Mouse (Mus musculus) layer of hippocampus, postnatal 10 days (tissue): ENCODE data around the gene Cux2. TPM values are rescaled to one million over a fixed set of nuclear protein-coding genes. Genes with fewer than 3 reads are reported as not detected.

Experiments
- DNase-seq, 2 experiments: peaks; one replicate each; pipeline ENCODE4 v3.0.0; 2021; ENCODE audit warnings: low spot score in 2 of 2
- total RNA-seq, 2 experiments: library from RNA; stranded (reverse); gene quantifications; 2 replicates each; pipeline ENCODE4 v1.2.3; 2021

Cux2 gene
- total RNA-seq, 2 experiments from 2014 or later, result 35.5 to 40.1 TPM

DNA sequence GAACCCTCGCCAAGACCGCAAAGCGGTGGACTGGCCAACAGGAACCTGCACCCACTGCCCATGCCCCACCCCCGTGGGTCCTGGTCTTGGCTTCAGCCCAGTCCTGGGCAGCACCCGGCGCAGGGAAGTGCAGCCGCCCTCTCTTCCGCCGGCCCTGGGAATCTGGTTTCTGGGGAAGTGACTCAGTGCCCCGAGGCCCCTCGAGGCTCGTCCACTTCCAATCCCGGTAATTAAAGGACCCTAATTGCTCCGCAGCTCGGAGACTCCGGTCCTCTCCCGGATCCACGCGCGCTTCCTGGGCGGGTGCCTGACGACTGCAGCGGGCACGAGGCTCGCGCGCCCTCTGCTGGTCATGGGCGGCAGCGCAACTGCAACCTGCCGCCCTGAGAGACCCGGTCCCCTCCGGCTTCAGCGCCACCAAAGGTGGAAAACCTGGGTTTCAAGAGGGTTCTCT lies 207.2 kb downstream of the Cux2 start:
- DNase-seq, result peak; percentile 88 to 90

DNA sequence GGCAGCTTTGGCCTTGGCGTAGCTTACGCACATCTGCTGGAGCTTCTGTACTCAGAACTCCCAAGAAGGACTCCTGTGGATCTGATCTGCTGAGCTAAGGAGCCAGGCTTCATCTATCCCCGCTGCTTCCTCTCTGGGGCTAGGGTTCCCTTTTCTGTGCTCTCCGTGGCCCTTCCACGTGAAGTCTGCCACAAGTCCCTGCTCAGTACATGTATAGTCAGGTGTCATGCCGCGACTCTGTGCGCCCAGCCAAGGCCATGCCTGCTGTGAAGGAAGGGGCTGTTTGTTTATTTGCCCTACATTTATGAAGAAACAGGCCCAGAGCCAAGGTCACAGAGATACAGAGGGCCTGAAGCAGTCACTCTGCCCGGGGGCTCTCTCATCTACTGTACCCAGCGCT lies 207.9 kb downstream of the Cux2 start:
- DNase-seq, result no peak

DNA sequence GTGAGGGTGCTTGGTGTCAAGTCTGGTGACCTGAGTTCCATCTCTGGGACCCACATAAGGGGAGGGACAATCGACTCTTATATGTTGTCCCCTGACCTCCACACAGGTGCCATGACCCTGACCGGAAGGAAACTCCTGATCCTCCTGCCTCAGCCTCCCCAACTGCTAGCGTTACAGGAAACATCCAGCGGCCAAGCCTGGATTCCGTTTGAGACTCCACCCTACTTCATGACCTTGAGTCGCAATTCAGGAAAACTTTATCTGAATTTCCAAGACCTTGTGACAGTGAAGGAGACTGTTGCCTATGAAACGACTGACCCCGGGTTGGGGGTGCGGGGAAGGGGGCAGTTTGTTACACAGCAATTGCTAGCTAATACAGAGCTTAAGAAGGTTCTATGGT lies 208.4 kb downstream of the Cux2 start:
- no peak for DNase-seq

DNA sequence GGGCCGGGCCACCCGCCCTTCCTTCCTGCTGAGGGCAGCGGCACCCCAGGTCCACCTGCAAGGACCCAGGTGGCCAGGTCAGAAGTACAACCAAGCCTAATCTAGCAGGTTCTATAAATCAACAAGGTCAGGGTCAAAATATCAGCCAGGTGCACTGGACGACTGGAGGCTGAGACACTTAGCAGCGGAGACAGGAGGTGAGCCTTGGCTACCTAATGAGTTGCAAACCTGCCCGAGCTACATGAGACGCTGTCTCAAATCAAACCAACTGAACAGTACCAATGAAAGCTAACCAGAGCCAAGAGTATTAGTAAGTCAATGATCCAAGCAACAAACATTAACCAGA lies 210.8 kb downstream of the Cux2 start:
- no peak for DNase-seq

DNA sequence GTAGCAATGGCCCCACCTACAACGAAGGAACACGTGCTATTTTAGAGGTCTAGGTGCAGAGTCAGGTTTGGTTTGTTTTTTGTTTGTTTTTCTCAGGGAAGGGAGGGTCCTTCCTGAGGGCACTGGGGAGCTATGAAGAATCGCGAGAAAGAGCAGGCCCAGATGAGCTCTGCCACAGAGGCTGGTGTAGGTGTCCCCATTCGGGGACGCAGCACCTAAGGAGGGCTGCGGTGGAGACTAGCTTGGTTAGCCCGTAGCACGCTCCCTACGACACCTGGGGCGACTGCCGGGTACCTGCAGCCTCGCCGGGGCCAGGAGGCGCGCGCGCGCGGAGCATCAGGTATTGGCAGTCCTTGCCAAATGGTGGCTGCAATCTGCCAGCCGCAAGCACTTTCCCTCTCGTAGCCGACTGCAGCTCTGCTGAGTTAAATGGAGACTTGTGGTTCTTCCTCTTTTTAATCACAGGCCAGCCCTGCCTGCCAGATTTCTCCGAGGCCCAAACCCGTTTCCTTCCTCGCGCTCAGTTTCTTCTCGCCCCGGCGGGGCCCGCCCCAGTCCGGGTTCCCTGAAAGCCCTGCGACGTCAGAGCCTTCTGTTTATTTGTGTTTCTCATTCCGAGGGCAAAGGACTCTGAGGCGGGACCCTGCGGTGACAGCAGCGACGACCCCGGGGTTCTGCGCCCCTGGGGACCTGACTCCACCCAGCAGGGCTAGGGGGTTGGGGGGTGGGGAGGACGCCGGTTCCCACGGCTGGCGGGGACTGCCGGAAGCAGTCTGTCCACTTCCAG lies 211.4 kb downstream of the Cux2 start:
- DNase-seq, result peak; percentile 49 to 50

DNA sequence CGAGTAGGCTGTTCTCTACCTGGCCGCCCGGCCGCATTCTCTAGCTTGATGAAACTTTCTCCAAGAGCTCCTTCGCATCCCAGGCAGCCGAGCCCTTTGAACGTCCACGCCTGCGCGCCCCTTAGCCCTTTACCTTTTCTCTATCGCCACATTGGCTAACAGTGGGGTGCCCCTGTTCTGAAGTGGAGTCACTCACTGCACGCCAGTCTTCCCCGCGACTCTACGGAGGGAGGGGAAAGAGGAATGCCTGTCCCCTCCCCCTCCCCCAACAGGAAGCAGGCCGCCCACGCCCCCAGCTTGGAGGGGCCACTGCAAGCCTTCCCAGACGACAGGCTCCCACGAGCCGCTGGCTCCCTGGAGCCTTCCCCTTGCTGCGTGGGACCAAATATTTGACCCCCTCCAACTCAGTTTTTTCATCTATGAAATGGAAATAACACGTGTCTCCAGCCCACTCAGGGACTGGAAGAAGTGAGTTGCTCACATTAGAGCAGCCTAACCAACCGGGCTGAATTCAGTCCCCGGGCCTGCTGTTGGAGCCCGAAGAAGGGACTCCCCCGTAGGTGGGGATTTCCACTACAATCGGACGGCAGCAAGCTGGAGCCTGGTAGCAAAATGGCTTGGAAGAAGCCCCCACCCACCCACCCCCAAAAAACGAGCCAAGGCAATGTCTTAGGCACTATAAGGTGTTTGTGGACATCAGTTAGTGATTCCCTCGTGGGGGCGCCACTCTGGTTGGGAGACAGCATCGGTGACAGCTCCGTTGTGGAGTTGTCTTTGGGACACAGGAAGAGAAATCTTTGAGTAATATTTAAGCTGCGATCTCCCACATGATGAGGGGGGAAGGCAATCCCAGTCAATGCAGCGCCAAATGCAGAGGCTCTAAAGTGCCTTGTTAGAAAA lies 212.2 kb downstream of the Cux2 start, which contains the start of gene Sh2b3:
Sh2b3 (minus strand) TSS at position 206 of the 900 bp plus-strand sequence.
- DNase-seq, result peak in 1 of 2 experiments; percentile 46

DNA sequence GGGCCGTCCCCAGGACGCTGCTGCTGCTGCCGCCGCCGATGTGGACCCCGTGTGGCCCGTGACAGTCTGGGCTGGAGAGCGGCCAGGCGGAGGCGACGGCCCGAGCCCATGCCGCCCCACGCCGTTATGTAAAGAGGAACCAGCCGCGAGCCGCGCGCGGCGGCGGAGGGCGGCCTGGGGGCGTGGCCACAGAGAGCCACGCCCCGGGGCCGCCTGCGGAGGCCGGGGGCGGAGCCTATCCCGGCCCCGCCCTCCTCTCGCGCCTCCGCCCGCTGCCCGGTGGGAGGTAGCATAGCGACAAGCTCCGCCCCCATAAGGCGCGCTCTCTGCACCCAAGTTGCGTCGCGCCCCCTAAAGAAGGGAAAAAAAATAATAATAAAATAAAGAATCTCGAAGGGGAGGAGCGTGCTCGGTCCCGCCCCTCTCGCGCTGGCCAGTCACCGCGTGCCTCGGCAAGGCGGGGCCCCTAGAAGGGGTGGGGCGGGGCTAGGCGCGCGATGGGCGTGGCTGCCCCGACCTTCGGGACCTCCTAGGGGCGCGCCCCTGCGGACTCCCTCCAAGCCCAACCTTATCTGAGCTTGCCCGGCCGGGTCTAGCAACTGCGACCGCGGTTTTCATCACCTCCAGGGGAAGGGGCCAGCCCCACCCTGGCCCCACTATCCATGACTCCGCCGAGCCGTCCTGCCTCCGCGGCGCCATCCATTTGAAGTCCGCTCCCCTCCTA lies 213.0 kb downstream of the Cux2 start:
- peak; percentile 79 to 85 for DNase-seq

DNA sequence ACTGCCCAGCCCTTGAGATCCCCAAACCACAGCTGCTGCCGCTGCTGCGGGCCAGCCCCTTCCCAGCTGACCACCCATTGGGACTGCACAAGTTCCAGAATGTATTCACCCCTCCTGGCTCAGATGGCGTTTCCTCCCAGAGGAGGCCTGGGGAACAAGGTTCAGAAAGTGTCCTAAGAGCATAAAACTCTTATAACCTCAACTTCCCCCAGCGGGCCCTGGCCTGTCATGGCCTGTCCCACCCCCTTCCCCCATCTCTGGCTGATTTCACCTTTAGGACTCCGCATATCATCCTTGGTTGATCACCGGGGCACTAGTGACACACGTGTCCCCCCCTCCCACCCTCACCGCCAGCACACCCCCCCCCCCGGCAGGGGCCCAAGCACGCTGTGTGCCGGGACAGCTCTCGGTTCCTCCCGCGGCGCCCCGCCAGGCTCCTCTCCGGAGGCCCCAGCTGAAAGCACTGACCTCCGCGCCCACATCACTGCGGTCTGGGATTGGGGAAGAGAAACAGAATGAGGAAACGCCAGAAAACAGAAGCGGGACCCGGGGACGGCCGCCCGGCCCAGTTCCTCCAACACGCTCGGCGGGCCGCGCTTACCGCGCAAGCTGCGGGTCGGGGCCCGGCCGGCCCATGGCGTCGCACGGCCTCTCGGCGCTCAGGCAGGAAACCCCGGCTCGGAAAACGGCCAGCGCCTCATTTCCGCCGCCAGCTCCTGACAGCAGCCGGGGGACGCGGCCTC lies 213.8 kb downstream of the Cux2 start:
- DNase-seq, result no peak

DNA sequence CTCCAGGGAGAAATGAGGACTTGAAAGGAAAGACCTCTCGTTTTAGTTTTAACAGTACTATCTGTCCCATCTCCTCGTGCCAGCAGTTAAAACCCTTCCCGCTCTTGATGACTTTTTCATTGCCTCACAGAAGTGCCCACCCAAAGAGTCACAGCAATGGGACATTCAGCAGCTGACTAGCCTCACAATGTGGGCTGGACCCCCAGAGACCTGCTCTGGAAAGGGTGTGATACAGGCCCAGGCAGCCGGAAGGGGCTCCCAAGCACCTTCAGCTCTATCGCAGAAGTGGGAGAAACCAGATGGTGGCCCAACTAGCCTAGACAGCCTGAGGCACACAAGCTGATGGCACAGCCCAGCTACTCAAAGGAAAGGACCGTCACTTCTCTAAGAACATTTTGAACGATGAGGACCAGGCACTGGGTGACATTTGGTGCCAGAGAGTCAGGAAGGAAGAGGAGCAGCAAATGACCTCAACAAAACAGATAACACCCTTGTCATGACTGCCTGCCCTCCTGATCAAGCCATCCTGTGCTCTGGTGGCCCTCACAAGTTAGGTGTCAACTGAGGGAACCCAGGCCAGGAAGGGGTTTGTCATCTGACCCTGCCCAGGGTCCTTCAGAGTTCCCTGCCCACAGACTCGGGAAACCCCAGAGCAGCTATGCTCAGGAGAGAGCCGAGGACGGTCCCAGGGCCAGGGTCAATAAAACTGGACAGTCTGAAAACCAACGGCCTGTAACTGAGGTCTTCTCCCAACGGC lies 214.7 kb downstream of the Cux2 start:
- DNase-seq, result no peak

DNA sequence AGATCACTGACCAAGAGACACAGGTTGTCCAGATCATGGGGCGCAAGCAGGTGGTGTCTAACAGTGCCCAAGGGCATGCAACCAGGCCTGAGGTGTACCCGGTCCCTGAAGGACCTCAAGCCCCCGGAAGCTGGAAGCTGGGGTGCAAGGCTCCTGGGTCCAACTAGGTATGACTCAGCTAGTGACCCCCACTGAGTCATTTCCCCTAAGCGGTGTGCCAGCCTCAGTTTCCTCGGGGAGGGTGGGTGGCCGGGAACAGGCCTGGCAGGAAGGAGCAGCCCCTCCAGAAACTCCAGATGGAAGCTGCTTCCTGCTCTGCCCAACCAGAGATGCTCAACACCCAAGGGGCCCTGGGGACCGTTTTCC lies 215.7 kb downstream of the Cux2 start:
- DNase-seq, result no peak

DNA sequence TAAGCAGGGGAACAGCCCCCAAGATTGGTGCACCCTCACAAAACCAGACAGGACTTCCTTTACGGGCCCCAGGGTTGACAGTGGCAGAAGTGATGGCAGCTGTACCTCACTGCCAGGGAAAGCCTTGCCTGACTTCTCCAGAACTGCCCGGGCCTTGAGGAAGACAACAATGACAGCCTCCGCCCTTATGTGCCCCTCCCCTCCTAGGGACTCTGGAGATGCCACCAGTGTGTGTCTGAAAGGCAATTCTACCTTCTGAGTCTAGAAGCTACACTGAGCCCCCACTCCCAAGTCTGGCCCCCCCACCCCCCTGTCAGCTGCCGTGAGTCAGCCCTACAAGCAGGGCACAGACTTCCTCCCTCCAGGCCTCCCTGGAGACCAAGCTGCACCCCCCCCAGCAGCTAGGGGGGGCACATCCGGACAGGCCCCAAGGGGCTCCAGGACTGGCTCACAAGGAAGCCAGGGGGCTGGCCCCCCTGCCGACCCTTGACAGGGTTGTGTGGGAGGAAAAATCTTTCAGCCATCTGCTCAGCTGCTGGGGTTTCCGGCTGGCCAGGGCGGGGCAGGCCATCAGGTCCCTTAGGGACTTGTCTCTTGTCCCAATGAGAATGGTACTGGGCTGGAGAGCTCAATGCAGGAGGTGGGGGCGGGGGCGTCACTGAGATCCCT lies 216.2 kb downstream of the Cux2 start:
- DNase-seq, result no peak

DNA sequence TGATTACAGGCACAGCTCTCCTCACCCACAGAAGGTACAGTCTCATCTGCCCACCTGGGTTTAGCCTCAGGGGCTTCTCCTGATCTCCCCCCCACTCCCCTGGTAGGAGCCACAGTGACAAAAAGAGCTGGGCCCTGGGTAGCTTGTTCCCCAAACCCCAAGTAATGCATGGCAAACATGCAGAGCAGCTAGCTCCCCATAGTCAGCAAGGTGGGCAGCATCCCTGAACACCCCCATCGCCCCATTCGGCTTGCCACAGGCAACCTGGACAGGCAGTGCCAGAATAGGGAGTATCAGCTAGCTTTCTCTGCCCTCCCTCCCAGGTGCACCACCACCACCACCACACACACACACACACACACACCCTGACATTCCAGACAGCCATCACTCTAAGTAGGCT lies 216.7 kb downstream of the Cux2 start:
- DNase-seq, result no peak

DNA sequence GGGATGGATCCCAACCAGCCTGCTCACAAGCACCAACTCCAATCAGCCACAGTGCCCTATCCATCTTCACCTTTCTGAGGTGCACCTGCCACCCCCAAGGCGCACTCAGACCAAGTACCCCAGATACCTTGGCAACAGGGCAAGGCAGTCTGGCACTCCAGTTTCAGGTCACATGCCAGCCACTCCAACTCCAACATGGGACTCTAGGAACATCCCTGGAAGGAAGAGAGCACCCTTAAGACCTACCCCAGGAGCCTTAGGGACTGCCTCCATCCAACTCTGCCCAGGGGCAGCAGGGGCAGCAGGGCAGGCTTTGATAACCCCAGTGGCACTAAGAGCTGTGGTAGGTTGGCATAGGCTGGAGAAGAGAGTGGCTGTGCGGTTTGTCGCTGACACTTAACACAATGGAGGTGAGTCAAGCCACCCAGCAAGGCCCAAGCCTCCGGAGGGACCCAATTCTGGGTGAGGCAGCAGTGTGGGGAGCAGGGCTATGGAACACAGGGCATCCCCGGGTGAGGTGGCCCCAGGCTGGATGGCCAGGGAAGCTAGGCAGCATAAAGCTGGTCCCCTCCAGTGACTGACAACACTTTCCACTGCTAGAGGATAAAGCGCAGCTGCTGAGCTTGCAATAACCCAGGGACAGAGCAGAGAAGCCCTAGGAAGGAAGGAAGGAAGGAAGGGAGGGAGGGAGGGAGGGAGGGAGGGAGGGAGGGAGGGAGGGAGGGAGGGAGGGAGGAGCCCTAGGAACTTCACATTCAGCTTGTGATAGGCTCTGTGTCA lies 217.3 kb downstream of the Cux2 start:
- DNase-seq, result no peak

DNA sequence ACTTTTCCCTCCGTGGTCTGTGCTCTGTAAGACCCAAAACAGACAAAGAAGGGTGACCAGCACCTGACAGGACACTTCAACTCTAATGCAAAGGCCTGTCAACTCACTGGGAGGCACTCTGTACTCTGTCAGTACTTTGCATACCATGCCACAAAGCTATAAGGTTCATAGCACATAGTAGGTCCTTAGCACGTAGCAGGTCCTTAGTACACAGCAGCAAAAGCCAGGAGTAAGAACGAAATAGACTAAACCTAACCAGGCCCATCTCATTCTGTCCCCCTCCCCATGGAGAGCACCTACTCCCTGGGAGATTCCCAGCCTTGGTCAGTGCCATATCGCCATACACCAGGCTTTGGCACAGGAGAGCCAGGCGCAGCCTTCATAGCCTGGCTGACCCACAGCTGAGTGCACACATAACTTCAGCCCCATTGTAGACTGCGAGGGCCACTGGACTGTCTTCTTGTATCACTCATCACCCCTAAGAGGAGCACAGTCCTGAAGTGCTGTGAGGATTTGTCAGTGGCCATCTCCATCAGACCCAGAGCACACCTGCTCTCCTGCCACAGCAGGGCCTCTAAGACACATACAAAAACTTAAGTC lies 218.8 kb downstream of the Cux2 start:
- DNase-seq, result no peak

DNA sequence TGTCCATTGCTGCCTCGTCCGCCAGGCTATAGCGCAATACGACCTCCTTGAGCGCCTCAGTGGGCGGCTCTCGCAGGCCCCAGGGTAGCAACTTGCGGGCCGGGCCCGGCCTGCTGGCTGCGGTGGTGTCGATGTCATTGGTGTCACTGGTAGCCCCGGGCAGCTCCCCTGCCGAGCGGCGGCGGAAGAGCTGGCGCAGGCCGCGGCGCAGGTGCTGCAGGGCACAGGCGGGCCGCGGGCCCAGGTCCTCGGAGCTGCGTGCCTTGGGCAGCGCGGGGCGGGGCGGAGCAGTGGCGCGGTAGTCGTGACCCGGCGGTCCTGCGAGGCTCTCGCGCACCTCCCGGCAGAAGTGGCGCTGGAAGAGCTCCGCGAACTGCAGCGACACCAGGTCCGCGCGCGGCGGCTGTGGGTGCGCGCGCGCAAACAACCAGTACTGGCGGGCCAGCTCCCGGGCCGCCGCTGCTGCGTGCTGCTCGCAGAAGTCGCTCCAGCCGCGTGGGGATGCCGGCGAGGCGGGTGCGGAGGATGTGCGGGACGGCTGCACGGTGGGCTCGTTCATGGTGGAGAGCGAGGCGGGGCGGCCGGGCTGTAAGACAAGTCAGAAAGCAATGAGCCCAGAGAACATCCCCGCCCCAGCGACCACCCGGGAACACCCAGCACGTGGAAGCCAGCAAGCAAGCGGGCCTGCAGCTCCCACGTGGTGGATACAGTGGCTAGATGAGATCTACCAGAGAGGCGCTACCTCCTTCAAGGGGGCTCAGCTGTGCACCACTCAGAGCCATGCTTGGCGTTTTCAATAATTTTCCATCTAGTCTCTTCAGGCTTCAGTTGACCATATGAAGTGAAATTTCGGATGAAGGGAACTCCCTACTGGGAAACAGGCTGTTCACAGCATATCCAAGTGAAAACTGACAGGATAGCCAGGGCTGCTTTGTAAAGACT lies 221.1 kb downstream of the Cux2 start:
- peak; percentile 42 to 57 for DNase-seq

DNA sequence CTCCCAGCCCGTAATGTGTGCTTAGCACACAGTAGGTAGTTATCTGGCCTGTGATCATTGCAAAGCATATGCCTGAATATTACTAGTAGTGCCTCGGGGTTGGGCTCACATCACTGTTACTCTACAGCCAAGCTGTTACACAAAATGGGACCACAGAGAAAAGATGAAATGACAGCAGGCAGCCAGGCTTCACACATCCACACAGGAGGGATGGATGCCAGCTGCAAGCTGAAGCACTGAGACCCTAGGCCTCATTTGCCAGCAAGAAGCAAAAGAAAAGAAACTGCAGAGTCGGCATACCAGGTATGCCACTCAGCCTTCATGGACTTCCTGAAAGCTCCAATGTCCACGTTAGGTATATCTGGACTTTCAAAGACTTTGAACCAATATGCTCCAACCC lies 222.0 kb downstream of the Cux2 start:
- DNase-seq, result no peak

DNA sequence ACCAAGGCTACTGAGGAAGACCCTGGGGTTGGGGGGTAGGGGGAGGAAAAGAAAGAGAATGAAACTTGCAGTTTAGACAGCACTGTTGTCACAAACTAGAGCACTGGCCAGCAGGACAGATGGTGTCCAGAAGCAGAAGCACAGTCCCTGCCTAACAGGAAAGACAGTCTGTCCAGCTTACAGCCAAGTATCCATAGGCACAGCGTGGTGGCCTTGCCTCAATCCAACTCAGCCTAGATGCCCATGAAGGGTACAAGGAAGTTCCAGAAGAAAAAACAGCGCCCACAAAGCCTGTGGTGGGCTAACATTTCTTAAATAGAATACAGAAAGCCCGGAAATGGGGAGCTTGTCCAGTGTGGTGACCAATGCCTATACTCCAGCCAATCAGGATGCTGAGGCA lies 224.3 kb downstream of the Cux2 start:
- DNase-seq, result no peak
